Mouse (Mus musculus) layer of hippocampus, adult 8-10 months (tissue): ENCODE data around the gene Bpifb9a. TPM values are rescaled to one million over a fixed set of nuclear protein-coding genes. Genes with fewer than 3 reads are reported as not detected.
"Not testable (repeated sequence)": the region's sequence is repeated elsewhere in the genome, so short reads cannot be mapped to it uniquely, and the experiment has no call there.

ENCODE experiments used
- DNase-seq, 2 experiments: peaks; one replicate each; pipeline ENCODE4 v3.0.0; 2022; ENCODE audit warnings: low spot score in 2 of 2
- total RNA-seq, 4 experiments: library from RNA; stranded (reverse); gene quantifications; 2 replicates each; pipeline ENCODE4 v1.2.4; 2022

Gene Bpifb9a
- under 1 TPM in 2 of 4 experiments, not detected in 2; 0.32 to 0.35 TPM for total RNA-seq

- DNase-seq, result not testable (repeated sequence)
These were observed at the start of gene Bpifb9a for GRCm38 (mm10) chr2:154257554-154257953. Bpifb9a (plus strand) TSS chr2:154257854.

GRCm38 (mm10) chr2:154209112-154209511 lies 48.5 kb upstream of the Bpifb9a start:
- DNase-seq, result no peak

- no peak for DNase-seq
These were observed 46.5 kb upstream of the Bpifb9a start for GRCm38 (mm10) chr2:154211121-154211520.

GRCm38 (mm10) chr2:154211881-154212280 lies 45.8 kb upstream of the Bpifb9a start:
- peak; percentile 42 to 50 for DNase-seq

GRCm38 (mm10) chr2:154215191-154215590 lies 42.5 kb upstream of the Bpifb9a start:
- DNase-seq, result peak in 1 of 2 experiments; percentile 50

- DNase-seq, result no peak
These were observed 37.7 kb upstream of the Bpifb9a start for GRCm38 (mm10) chr2:154219950-154220349.

GRCm38 (mm10) chr2:154223265-154223916 lies 34.3 kb upstream of the Bpifb9a start, which contains the start of gene Bpifb5:
Bpifb5 (plus strand) TSS chr2:154223742.
- no peak for DNase-seq

GRCm38 (mm10) chr2:154223917-154224273 lies 33.8 kb upstream of the Bpifb9a start:
- no peak for DNase-seq

GRCm38 (mm10) chr2:154226991-154227390 lies 30.7 kb upstream of the Bpifb9a start:
- DNase-seq, result no peak

GRCm38 (mm10) chr2:154227830-154228229 lies 29.8 kb upstream of the Bpifb9a start:
- no peak for DNase-seq

GRCm38 (mm10) chr2:154233426-154233825 lies 24.2 kb upstream of the Bpifb9a start:
- DNase-seq, result peak; percentile 46 to 58

- no peak for DNase-seq
These were observed 16.9 kb upstream of the Bpifb9a start for GRCm38 (mm10) chr2:154240771-154241170.

- not testable (repeated sequence) for DNase-seq
These were observed 14.9 kb upstream of the Bpifb9a start for GRCm38 (mm10) chr2:154242726-154243125.

GRCm38 (mm10) chr2:154243356-154244036 lies 14.2 kb upstream of the Bpifb9a start:
- DNase-seq, result peak; percentile 55 to 63

GRCm38 (mm10) chr2:154245322-154245721 lies 12.3 kb upstream of the Bpifb9a start:
- no peak for DNase-seq

GRCm38 (mm10) chr2:154255254-154255653 lies 2.4 kb upstream of the Bpifb9a start:
- not testable (repeated sequence) for DNase-seq

GRCm38 (mm10) chr2:154255770-154256169 lies 1.9 kb upstream of the Bpifb9a start:
- no peak for DNase-seq

GRCm38 (mm10) chr2:154264397-154264796 lies 6.7 kb downstream of the Bpifb9a start:
- not testable (repeated sequence) for DNase-seq

GRCm38 (mm10) chr2:154291866-154292265 lies 34.2 kb downstream of the Bpifb9a start:
- DNase-seq, result not testable (repeated sequence)

- no peak for DNase-seq
These were observed 35.2 kb downstream of the Bpifb9a start for GRCm38 (mm10) chr2:154292833-154293232.

GRCm38 (mm10) chr2:154294746-154295145 lies 37.1 kb downstream of the Bpifb9a start:
- DNase-seq, result peak in 1 of 2 experiments; percentile 57

GRCm38 (mm10) chr2:154300496-154300895 lies 42.8 kb downstream of the Bpifb9a start:
- peak in 1 of 2 experiments; percentile 60 for DNase-seq

- no peak for DNase-seq
These were observed 44.1 kb downstream of the Bpifb9a start for GRCm38 (mm10) chr2:154301763-154302162.
